Mouse (Mus musculus) testis, adult 2 months (tissue): Measurements from ENCODE around the gene Plch1.

ENCODE experiments used
- CTCF ChIP-seq: fragments of 200-500 bp; IDR thresholded peaks from 2 replicates; pipeline ENCODE4 v1.5.1; 2012; ENCODE audit warnings: low read depth, mild to moderate bottlenecking, inconsistent platforms, low read length, moderate library complexity; ENCODE audit not compliant: control insufficient read depth, insufficient read depth, insufficient replicate concordance
- POLR2A ChIP-seq: fragments of 200-500 bp; IDR thresholded peaks from 2 replicates; pipeline ENCODE4 v1.6.1; 2012; ENCODE audit warnings: low read depth, mild to moderate bottlenecking, inconsistent platforms, low read length, moderate library complexity; ENCODE audit not compliant: control insufficient read depth

GRCm38 (mm10) chr3:63692727-63693126, 206.5 kb downstream of the Plch1 start:
- TF ChIP-seq CTCF (no peak), POLR2A (no peak)
